Mouse (Mus musculus) inflammation-experienced regulatory T-cells, adult 6 months (primary cell): ENCODE measurements around the gene Plbd2. TPM values are rescaled to one million over a fixed set of nuclear protein-coding genes. Genes with fewer than 3 reads are reported as not detected.

ENCODE experiments used
- ATAC-seq: one replicate; pipeline ENCODE4 v1.8.0; 2017
- polyA plus RNA-seq, 3 experiments: library from polyadenylated mRNA; unstranded; fragments of 100-300 nt; shearing (Covaris generic); gene quantifications; one replicate each; pipeline ENCODE4 v1.2.1; 2017

Plbd2 gene
- 1 to 10 TPM; 3.2 to 5.7 (median 3.5) TPM for polyA plus RNA-seq

GRCm38 (mm10) chr5:120503144-120503795 lies at the start of gene Plbd2:
Gene Plbd2, minus strand, starts transcription at chr5:120503625.
- ATAC-seq: peak; percentile 79

- ATAC-seq: no peak
Observed at GRCm38 (mm10) chr5:120550673-120551072, 47.2 kb upstream of the Plbd2 start.

GRCm38 (mm10) chr5:120550137-120550536 lies 46.7 kb upstream of the Plbd2 start:
- ATAC-seq: no peak

- ATAC-seq: no peak
Observed at GRCm38 (mm10) chr5:120548236-120548850, 44.9 kb upstream of the Plbd2 start.

- no peak for ATAC-seq
Observed at GRCm38 (mm10) chr5:120536632-120537031, 33.2 kb upstream of the Plbd2 start.

- no peak for ATAC-seq
Observed at GRCm38 (mm10) chr5:120536046-120536445, 32.6 kb upstream of the Plbd2 start.

- no peak for ATAC-seq
Observed at GRCm38 (mm10) chr5:120534686-120535075, 31.3 kb upstream of the Plbd2 start.

- no peak for ATAC-seq
Observed at GRCm38 (mm10) chr5:120534071-120534685, 30.8 kb upstream of the Plbd2 start.

- no peak for ATAC-seq
Observed at GRCm38 (mm10) chr5:120531631-120532030, 28.2 kb upstream of the Plbd2 start.

GRCm38 (mm10) chr5:120527296-120527964 lies 24.0 kb upstream of the Plbd2 start:
- ATAC-seq: no peak

GRCm38 (mm10) chr5:120526311-120526710 lies 22.9 kb upstream of the Plbd2 start:
- ATAC-seq: no peak

- ATAC-seq: no peak
Observed at GRCm38 (mm10) chr5:120525737-120526136, 22.3 kb upstream of the Plbd2 start.

- ATAC-seq: no peak
Observed at GRCm38 (mm10) chr5:120524736-120525135, 21.3 kb upstream of the Plbd2 start.

GRCm38 (mm10) chr5:120522649-120523048 lies 19.2 kb upstream of the Plbd2 start:
- ATAC-seq: peak; percentile 32

GRCm38 (mm10) chr5:120517552-120517951 lies 14.1 kb upstream of the Plbd2 start:
- ATAC-seq: no peak

- no peak for ATAC-seq
Observed at GRCm38 (mm10) chr5:120516221-120516984, 13.0 kb upstream of the Plbd2 start.

GRCm38 (mm10) chr5:120515451-120515850 lies 12.0 kb upstream of the Plbd2 start:
- ATAC-seq: no peak

GRCm38 (mm10) chr5:120514754-120515153 lies 11.3 kb upstream of the Plbd2 start:
- no peak for ATAC-seq

- ATAC-seq: no peak
Observed at GRCm38 (mm10) chr5:120514031-120514677, 10.7 kb upstream of the Plbd2 start.

GRCm38 (mm10) chr5:120512911-120513555 lies 9.6 kb upstream of the Plbd2 start:
- ATAC-seq: no peak

GRCm38 (mm10) chr5:120511643-120512220 lies 8.3 kb upstream of the Plbd2 start:
- no peak for ATAC-seq
